20 mouse cellular contexts compared by ENCODE assay signal in genomic region chr2:136715531-136715930, GRCm38 (mm10). TPM values are rescaled to one million over a fixed set of nuclear protein-coding genes. Genes with fewer than 3 reads are reported as not detected.
DNase-seq lines count a peak whose midpoint lies in the region; ATAC-seq and TF ChIP-seq lines count a peak whose summit lies in the region.
"Had no signal": no experiment of that assay in that cellular context is flagged by ENCODE, and none has a peak within 500 bp of the region (broad histone marks: within the 10 kb centered on the region; RNA-seq: fewer than 3 reads in every experiment).

No protein-coding gene starts in this region.

- no peak for TF ChIP-seq POLR2A in olfactory bulb, adult 2 months (IDR thresholded peaks at IDR 0.05; ENCODE audit: insufficient read depth, low read depth, low read length)

- ATAC-seq in forebrain, embryonic 12.5 days (ENCODE audit: low FRiP score): no peak
- ATAC-seq in neural tube, embryonic 11.5 days (ENCODE audit: insufficient read depth, low FRiP score, low TSS enrichment): no peak
- no peak for ATAC-seq in midbrain, embryonic 14.5 days (ENCODE audit: low FRiP score, low TSS enrichment)
- ATAC-seq: intestine, postnatal 0 days had no signal

- no peak for TF ChIP-seq CTCF in olfactory bulb, adult 2 months (IDR thresholded peaks at IDR 0.05; ENCODE audit: insufficient read depth, low read depth, low read length)

- no peak overlapping the region for H3K4me3 ChIP-seq in forebrain, embryonic 12.5 days (replicated peaks)
- H3K4me3 ChIP-seq in forebrain, embryonic 10.5 days: no peak overlapping the region
- no peak overlapping the region for H3K4me3 ChIP-seq in neural tube, embryonic 11.5 days (ENCODE audit: low read depth, low read length)
- H3K4me3 ChIP-seq in midbrain, embryonic 14.5 days (replicated peaks; ENCODE audit: low read depth, low read length): peak overlapping the region; percentile 70
- H3K4me3 ChIP-seq in olfactory bulb, adult 2 months (ENCODE audit: insufficient read depth, low read depth, low read length): no peak overlapping the region
- H3K4me3 ChIP-seq: embryonic facial prominence, embryonic 12.5 days; heart, embryonic 12.5 days; limb, embryonic 12.5 days had no signal

- no peaks in the 10 kb centered on the region for H3K27me3 ChIP-seq in forebrain, embryonic 12.5 days
- H3K27me3 ChIP-seq in forebrain, embryonic 10.5 days (ENCODE audit: poor library complexity, severe bottlenecking): peaks cover 9% of the 10 kb centered on the region
- H3K27me3 ChIP-seq in neural tube, embryonic 11.5 days (ENCODE audit: control insufficient read depth, insufficient read depth, low read length): no peaks in the 10 kb centered on the region
- H3K27me3 ChIP-seq in midbrain, embryonic 14.5 days (ENCODE audit: control insufficient read depth, insufficient read depth, low read length): no peaks in the 10 kb centered on the region
- H3K27me3 ChIP-seq: heart, embryonic 12.5 days had no signal

- H3K4me2 ChIP-seq in forebrain, embryonic 12.5 days: peak overlapping the region; percentile 26; the same call in 1 of the 2 replicates
- 0 out of 2 replicates have a peak overlapping the region, but pooled peaks have one; percentile 12 for H3K4me2 ChIP-seq in neural tube, embryonic 11.5 days (ENCODE audit: low read depth)
- peak overlapping the region; percentile 69 for H3K4me2 ChIP-seq in midbrain, embryonic 14.5 days (ENCODE audit: low read length)
- H3K4me2 ChIP-seq: embryonic facial prominence, embryonic 12.5 days; heart, embryonic 12.5 days; limb, embryonic 12.5 days had no signal

- no peak for DNase-seq in forebrain, embryonic 10.5 days (ENCODE audit: extremely low spot score, low spot score)
- DNase-seq in neural tube, embryonic 11.5 days (ENCODE audit: low spot score): no peak
- no peak for DNase-seq in neural tube, embryonic 10.5 days (ENCODE audit: extremely low spot score, low spot score)
- peak; percentile 13 for DNase-seq in midbrain, embryonic 14.5 days
- DNase-seq in adrenal gland, adult 8-10 months: no peak
- DNase-seq in thymus, adult 18-20 months: no peak
- DNase-seq: adrenal gland, postnatal 25 days; heart, postnatal 4 days; thymus, postnatal 25 days had no signal

- H3K9me3 ChIP-seq in forebrain, embryonic 12.5 days: no peaks in the 10 kb centered on the region
- H3K9me3 ChIP-seq in forebrain, embryonic 10.5 days: no peaks in the 10 kb centered on the region
- no peaks in the 10 kb centered on the region for H3K9me3 ChIP-seq in neural tube, embryonic 11.5 days (ENCODE audit: control insufficient read depth, low read length)
- H3K9me3 ChIP-seq in midbrain, embryonic 14.5 days (ENCODE audit: control insufficient read depth, low read length): no peaks in the 10 kb centered on the region
- H3K9me3 ChIP-seq: embryonic facial prominence, embryonic 12.5 days; heart, embryonic 12.5 days; limb, embryonic 12.5 days had no signal

- H3K4me1 ChIP-seq in forebrain, embryonic 12.5 days: peaks cover 12% of the 10 kb centered on the region
- peaks cover 38% of the 10 kb centered on the region for H3K4me1 ChIP-seq in forebrain, embryonic 10.5 days
- H3K4me1 ChIP-seq in neural tube, embryonic 11.5 days (ENCODE audit: control insufficient read depth, insufficient read depth, low read length): no peaks in the 10 kb centered on the region; the same call in 1 of the 2 replicates
- H3K4me1 ChIP-seq in midbrain, embryonic 14.5 days (ENCODE audit: control insufficient read depth, insufficient read depth, low read length): 0 out of 2 replicates have a peak, but pooled peaks cover 9% of the 10 kb centered on the region
- H3K4me1 ChIP-seq in olfactory bulb, adult 2 months (ENCODE audit: control insufficient read depth, insufficient read depth, low read length): peaks cover 10% of the 10 kb centered on the region; the same call in 1 of the 2 replicates

- no peak overlapping the region for H3K9ac ChIP-seq in forebrain, embryonic 12.5 days
- no peak overlapping the region for H3K9ac ChIP-seq in neural tube, embryonic 11.5 days (ENCODE audit: low read length)
- H3K9ac ChIP-seq in midbrain, embryonic 14.5 days (replicated peaks; ENCODE audit: low read length): no peak overlapping the region
- H3K9ac ChIP-seq: embryonic facial prominence, embryonic 12.5 days; heart, embryonic 12.5 days; limb, embryonic 12.5 days; liver, embryonic 14.5 days had no signal

- no peak overlapping the region for H3K27ac ChIP-seq in forebrain, embryonic 12.5 days
- no peak overlapping the region for H3K27ac ChIP-seq in forebrain, embryonic 10.5 days
- H3K27ac ChIP-seq in neural tube, embryonic 11.5 days (ENCODE audit: low read depth, low read length): no peak overlapping the region
- H3K27ac ChIP-seq in midbrain, embryonic 14.5 days (replicated peaks; ENCODE audit: low read depth, low read length): no peak overlapping the region
- peak overlapping the region; percentile 80 for H3K27ac ChIP-seq in olfactory bulb, adult 2 months (ENCODE audit: insufficient read depth, low read depth, low read length)
- H3K27ac ChIP-seq: embryonic facial prominence, embryonic 12.5 days; kidney, postnatal 0 days; limb, embryonic 12.5 days; liver, embryonic 14.5 days had no signal

- WGBS in forebrain, embryonic 12.5 days: 73% methylated on average over 5 of the region's 5 CpGs
- 75% methylated on average over 5 of the region's 5 CpGs for WGBS in forebrain, embryonic 10.5 days
- 69% methylated on average over 5 of the region's 5 CpGs for WGBS in neural tube, embryonic 11.5 days
- WGBS in midbrain, embryonic 14.5 days: 58% methylated on average over 5 of the region's 5 CpGs
- WGBS in olfactory bulb, adult 2 months: 18% methylated on average over 5 of the region's 5 CpGs

- no peaks in the 10 kb centered on the region for H3K36me3 ChIP-seq in forebrain, embryonic 12.5 days (replicated peaks)
- no peaks in the 10 kb centered on the region for H3K36me3 ChIP-seq in forebrain, embryonic 10.5 days (replicated peaks)
- H3K36me3 ChIP-seq in neural tube, embryonic 11.5 days (ENCODE audit: control insufficient read depth, insufficient read depth, low read length): no peaks in the 10 kb centered on the region
- H3K36me3 ChIP-seq in midbrain, embryonic 14.5 days (ENCODE audit: control insufficient read depth, insufficient read depth, low read length): no peaks in the 10 kb centered on the region
- H3K36me3 ChIP-seq: embryonic facial prominence, embryonic 12.5 days; heart, embryonic 12.5 days; limb, embryonic 12.5 days had no signal

RNA-seq across cellular contexts. Expression of gene Snap25, which starts 2.3 kb away (rescaled TPM):
- 32.0 and 37.7 TPM in 2 replicates for polyA plus RNA-seq in forebrain, embryonic 12.5 days (2016; fragmentation: Nextera tagmentation; extraction: Ambion mirVana)
- 3.6 and 4.7 TPM in 2 replicates for polyA plus RNA-seq in forebrain, embryonic 10.5 days (2016; fragmentation: Nextera tagmentation; extraction: Ambion mirVana)
- polyA plus RNA-seq in neural tube, embryonic 11.5 days (2014; fragmentation: Nextera tagmentation; extraction: Ambion mirVana): 65.9 and 69.6 TPM in 2 replicates
- polyA plus RNA-seq in midbrain, embryonic 14.5 days (2014; fragmentation: Nextera tagmentation; extraction: Ambion mirVana): 125 and 138 TPM in 2 replicates
- 956 and 1,571 TPM in 2 replicates for polyA plus RNA-seq in olfactory bulb, adult 2 months (2012; ENCODE audit: insufficient read depth, insufficient read length, low replicate concordance, missing spikeins)
- total RNA-seq in adrenal gland, adult 8-10 months (2022): 10 to 100 TPM; 43.7 to 80.6 (median 62.5) TPM
- total RNA-seq: common myeloid progenitor, adult 5-6 weeks; gastrocnemius, adult 18-20 months; granulocyte monocyte progenitor cell, adult 5-6 weeks had no signal

Comparison
In these comparisons a context has a peak if more than half of its experiments do, and no peak if none do; other contexts are left out.
1. H3K4me2 ChIP-seq: peak in every context shown above with its lines; median percentile 69 in midbrain, embryonic 14.5 days; 26 in forebrain, embryonic 12.5 days; 12 in neural tube, embryonic 11.5 days.